Mouse (Mus musculus) ovary, postnatal 36 days (tissue): Measurements from ENCODE around the gene Nccrp1.
"Not testable (repeated sequence)": the region's sequence is repeated elsewhere in the genome, so short reads cannot be mapped to it uniquely, and the experiment has no call there.

Experiments used
- DNase-seq: peaks from one replicate; pipeline ENCODE4 v3.0.0; 2022; ENCODE audit warnings: low spot score, mixed read lengths

Gene Nccrp1

DNA sequence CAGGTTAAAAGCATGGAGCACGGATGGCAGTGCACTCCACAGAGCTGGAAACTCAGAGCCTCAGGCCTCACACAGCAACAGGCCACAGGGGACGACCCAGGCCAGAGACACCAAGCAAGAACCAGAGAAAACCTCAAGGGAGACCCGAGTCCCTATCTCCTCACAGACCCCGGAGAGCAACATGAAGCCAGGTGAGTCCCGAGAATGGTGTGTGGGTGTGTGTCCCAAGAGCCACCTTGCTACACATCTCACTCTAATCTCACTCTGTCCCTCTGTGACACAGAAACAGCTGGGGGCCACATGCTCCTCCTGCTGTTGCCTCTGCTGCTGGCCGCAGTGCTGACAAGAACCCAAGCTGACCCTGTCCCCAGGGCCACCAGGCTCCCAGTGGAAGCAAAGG, 24.5 kb downstream of the Nccrp1 start, which contains the start of gene Ifnl3:
Gene Ifnl3, plus strand, starts transcription at position 301 of the 400 bp plus-strand sequence.
- not testable (repeated sequence) for DNase-seq

GRCm38 (mm10) chr7:28511441-28511840, 35.6 kb downstream of the Nccrp1 start:
- no peak for DNase-seq

DNA sequence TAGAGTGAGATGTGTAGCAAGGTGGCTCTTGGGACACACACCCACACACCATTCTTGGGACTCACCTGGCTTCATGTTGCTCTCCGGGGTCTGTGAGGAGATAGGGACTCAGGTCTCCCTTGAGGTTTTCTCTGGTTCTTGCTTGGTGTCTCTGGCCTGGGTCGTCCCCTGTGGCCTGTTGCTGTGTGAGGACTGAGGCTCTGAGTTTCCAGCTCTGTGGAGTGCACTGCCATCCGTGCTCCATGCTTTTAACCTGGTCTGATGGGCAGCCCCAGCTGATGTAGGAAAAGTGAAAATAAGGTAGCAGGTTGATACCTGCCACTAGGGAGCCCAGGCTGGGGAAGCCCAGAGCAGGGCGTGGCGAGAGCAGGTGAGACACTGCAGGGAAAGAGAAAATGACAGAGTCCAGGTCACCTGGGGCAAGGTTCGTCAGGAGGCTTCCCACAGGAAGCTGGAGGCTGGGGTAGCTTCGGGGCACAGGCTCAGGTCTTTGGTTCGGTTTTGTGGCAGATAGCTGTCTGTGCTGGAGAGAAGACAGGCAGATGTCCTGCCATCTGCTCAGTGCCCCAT, 36.6 kb downstream of the Nccrp1 start, which contains the start of gene Ifnl2:
Gene Ifnl2, minus strand, starts transcription at position 51 of the 570 bp plus-strand sequence.
- not testable (repeated sequence) for DNase-seq

DNA sequence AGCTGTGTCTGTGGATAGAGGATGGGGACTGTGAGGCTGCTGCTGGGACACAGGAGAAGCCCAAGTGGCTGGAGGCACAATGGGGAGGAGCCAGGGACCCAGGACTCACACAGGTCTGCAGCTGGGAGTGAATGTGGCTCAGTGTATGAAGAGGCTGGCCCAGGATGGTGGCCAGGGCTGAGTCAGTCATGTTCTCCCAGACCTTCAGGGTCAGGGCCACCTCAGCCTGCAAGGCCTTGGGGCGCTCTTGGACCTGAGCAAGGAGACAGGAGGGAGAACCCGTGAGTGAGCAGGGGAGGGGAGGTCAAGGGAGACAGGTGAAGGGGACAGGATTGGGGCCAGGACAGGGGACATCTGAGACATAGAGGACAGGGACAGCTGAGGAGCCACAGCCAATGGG, 37.9 kb downstream of the Nccrp1 start:
- not testable (repeated sequence) for DNase-seq

DNA sequence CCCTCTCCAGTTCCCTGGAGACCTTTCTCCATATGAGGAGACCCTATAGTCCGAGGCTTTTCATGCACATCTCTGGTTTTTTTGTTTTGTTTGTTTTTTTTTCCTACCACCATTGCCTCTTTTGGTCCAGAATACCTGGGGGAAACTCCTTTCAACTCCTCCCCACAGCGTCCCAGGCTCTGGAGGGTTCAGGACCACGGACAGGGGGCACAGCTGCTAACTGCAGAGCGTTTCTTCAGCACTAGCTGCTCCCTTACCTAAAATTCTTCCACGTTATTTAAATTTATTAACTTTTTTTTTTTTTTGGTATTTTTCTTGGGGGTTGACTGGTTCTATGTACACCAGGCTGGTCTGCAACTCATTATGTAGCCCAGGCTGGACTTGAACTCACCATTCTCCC, 41.5 kb downstream of the Nccrp1 start:
- DNase-seq = peak; percentile 29

GRCm38 (mm10) chr7:28495426-28495825, 51.6 kb downstream of the Nccrp1 start:
- no peak for DNase-seq
